Mouse (Mus musculus) intestine, embryonic 14.5 days (tissue): ENCODE results near the gene Gja5. TPM values are rescaled to one million over a fixed set of nuclear protein-coding genes. Genes with fewer than 3 reads are reported as not detected.
A peak's percentile ranks its signal among the peaks of the same experiment; 100 is the strongest.

ENCODE experiments used
- ATAC-seq: fragments of 200-750 bp; cut with Nextera tagmentation; replicated peaks from 2 replicates; pipeline ENCODE4 v1.8.0; 2017; ENCODE audit warnings: low read depth, moderate number of reproducible peaks, moderate TSS enrichment, moderate library complexity; ENCODE audit not compliant: low FRiP score, low TSS enrichment
- DNase-seq: peaks from one replicate; pipeline ENCODE4 v3.0.0-alpha.2; 2018; ENCODE audit warnings: low spot score
- H3K27ac ChIP-seq: fragments of 300-500 bp; sonication (generic); 2 replicates; pipeline ENCODE4 v1.5.1; 2014; ENCODE audit warnings: low read depth, mild to moderate bottlenecking, control low read depth
- H3K27me3 ChIP-seq: fragments of 300-500 bp; sonication (generic); replicated peaks from 2 replicates; pipeline ENCODE4 v1.6.1; 2014; ENCODE audit warnings: low read length, control low read depth; ENCODE audit not compliant: control insufficient read depth, insufficient read depth
- H3K36me3 ChIP-seq: fragments of 300-500 bp; sonication (generic); 2 replicates; pipeline ENCODE4 v1.6.1; 2014; ENCODE audit warnings: low read length, control low read depth; ENCODE audit not compliant: control insufficient read depth, insufficient read depth
- H3K4me1 ChIP-seq: fragments of 300-500 bp; sonication (generic); replicated peaks from 2 replicates; pipeline ENCODE4 v1.6.1; 2014; ENCODE audit warnings: low read length, control low read depth, mixed read lengths; ENCODE audit not compliant: control insufficient read depth, insufficient read depth
- H3K4me2 ChIP-seq: fragments of 300-500 bp; sonication (generic); 2 replicates; pipeline ENCODE4 v1.6.1; 2014; ENCODE audit warnings: low read length
- H3K4me3 ChIP-seq: fragments of 300-500 bp; sonication (generic); 2 replicates; pipeline ENCODE4 v1.5.1; 2014; ENCODE audit warnings: low read depth, low read length, control low read depth, mixed read lengths
- H3K9ac ChIP-seq: fragments of 300-500 bp; sonication (generic); 2 replicates; pipeline ENCODE4 v1.6.1; 2014; ENCODE audit warnings: mild to moderate bottlenecking, low read length
- H3K9me3 ChIP-seq: fragments of 300-500 bp; sonication (generic); 2 replicates; pipeline ENCODE4 v1.6.1; 2016; ENCODE audit warnings: low read length, control low read depth; ENCODE audit not compliant: control insufficient read depth
- WGBS: fragments of 180-500 bp; shearing (Covaris S2); extraction: QIAGEN DNeasy Blood & Tissue Kit; methylation state at CpG from one replicate; pipeline ENCODE4 v1.1.7; 2014; 5-methylcytosine and 5-hydroxymethylcytosine counted together
- polyA plus RNA-seq: library from polyadenylated mRNA; unstranded; fragments of >200 nt; fragmentation: Nextera tagmentation; extraction: Ambion mirVana; gene quantifications from 2 replicates; pipeline ENCODE4 v1.2.1, GENCODE M21; 2014

Gja5 gene
- polyA plus RNA-seq: 5.2 and 5.4 TPM in 2 replicates

GRCm38 (mm10) chr3:96904393-96904792, at the start of gene Gja5:
Gene Gja5, plus strand, starts transcription at chr3:96904693.
- no peak for ATAC-seq
- 0 out of 2 replicates have a peak within 1 kb of the TSS, but pooled peaks have one; percentile 7 for H3K27ac ChIP-seq

GRCm38 (mm10) chr3:96855833-96856232, 48.7 kb upstream of the Gja5 start:
- no peak overlapping the region for H3K9ac ChIP-seq
- DNase-seq (no peak), ATAC-seq (no peak)
- H3K36me3 ChIP-seq: no peaks in the 10 kb centered on the region
- no peak overlapping the region for H3K4me2 ChIP-seq
- no peaks in the 10 kb centered on the region for H3K4me1 ChIP-seq
- 81% methylated on average over 3 of the region's 3 CpGs for WGBS
- no peak overlapping the region for H3K27ac ChIP-seq
- no peak overlapping the region for H3K4me3 ChIP-seq
- no peaks in the 10 kb centered on the region for H3K9me3 ChIP-seq
- H3K27me3 ChIP-seq: no peaks in the 10 kb centered on the region

More at GRCm38 (mm10) chr3:96904393-96904792, at the start of gene Gja5:
- H3K36me3 ChIP-seq: no peaks in the 10 kb centered on the region
- no peak for DNase-seq
- WGBS: 14% methylated on average over 14 of the region's 14 CpGs
- peak within 1 kb of the TSS; percentile 70 for H3K4me2 ChIP-seq
- 0 out of 2 replicates have a peak, but pooled peaks cover 4% of the 10 kb centered on the region for H3K4me1 ChIP-seq
- no peaks in the 10 kb centered on the region for H3K27me3 ChIP-seq
- H3K9me3 ChIP-seq: no peaks in the 10 kb centered on the region
- H3K9ac ChIP-seq: peak within 1 kb of the TSS; percentile 81
- peak within 1 kb of the TSS; percentile 99 for H3K4me3 ChIP-seq

GRCm38 (mm10) chr3:96860498-96860897, 44.0 kb upstream of the Gja5 start:
- WGBS: 90% methylated on average over 5 of the region's 5 CpGs
- DNase-seq (no peak), ATAC-seq (no peak)
- no peak overlapping the region for H3K4me3 ChIP-seq
- H3K4me2 ChIP-seq: no peak overlapping the region
- no peaks in the 10 kb centered on the region for H3K27me3 ChIP-seq
- no peak overlapping the region for H3K27ac ChIP-seq
- H3K36me3 ChIP-seq: no peaks in the 10 kb centered on the region
- H3K9me3 ChIP-seq: no peaks in the 10 kb centered on the region
- no peaks in the 10 kb centered on the region for H3K4me1 ChIP-seq
- H3K9ac ChIP-seq: no peak overlapping the region

GRCm38 (mm10) chr3:96867863-96868262, 36.6 kb upstream of the Gja5 start:
- Histone ChIP-seq H3K36me3 (peaks cover 52% of the 10 kb centered on the region), H3K4me2 (no peak overlapping the region), H3K9me3 (no peaks in the 10 kb centered on the region), H3K4me3 (no peak overlapping the region), H3K27ac (no peak overlapping the region), H3K27me3 (no peaks in the 10 kb centered on the region), H3K4me1 (no peaks in the 10 kb centered on the region), H3K9ac (no peak overlapping the region)
- whole genome bisulfite sequencing: 94% methylated on average over 3 of the region's 3 CpGs
- DNase-seq (no peak), ATAC-seq (no peak)

GRCm38 (mm10) chr3:96868566-96868965, 35.9 kb upstream of the Gja5 start:
- no peak for DNase-seq
- Histone ChIP-seq H3K4me2 (no peak overlapping the region), H3K9me3 (no peaks in the 10 kb centered on the region), H3K36me3 (peaks cover 59% of the 10 kb centered on the region), H3K27ac (no peak overlapping the region), H3K27me3 (no peaks in the 10 kb centered on the region), H3K4me1 (no peaks in the 10 kb centered on the region), H3K4me3 (no peak overlapping the region), H3K9ac (no peak overlapping the region)
- WGBS: 95% methylated on average over 8 of the region's 8 CpGs
- no peak for ATAC-seq

- ATAC-seq (no peak), DNase-seq (no peak)
- H3K4me1 ChIP-seq: no peaks in the 10 kb centered on the region
- no peak overlapping the region for H3K9ac ChIP-seq
- no peak overlapping the region for H3K27ac ChIP-seq
- no peaks in the 10 kb centered on the region for H3K27me3 ChIP-seq
- H3K9me3 ChIP-seq: no peaks in the 10 kb centered on the region
- H3K4me2 ChIP-seq: no peak overlapping the region
- WGBS: 91% methylated on average over 7 of the region's 7 CpGs
- H3K36me3 ChIP-seq: peaks cover 62% of the 10 kb centered on the region
- H3K4me3 ChIP-seq: no peak overlapping the region
These were observed 35.4 kb upstream of the Gja5 start for GRCm38 (mm10) chr3:96869091-96869490.

GRCm38 (mm10) chr3:96870270-96870669, 34.2 kb upstream of the Gja5 start:
- peaks cover 73% of the 10 kb centered on the region for H3K36me3 ChIP-seq
- no peak for ATAC-seq

GRCm38 (mm10) chr3:96871070-96871469, 33.4 kb upstream of the Gja5 start:
- DNase-seq (no peak), ATAC-seq (no peak)
- H3K9ac ChIP-seq: no peak overlapping the region
- WGBS: 83% methylated on average over 8 of the region's 8 CpGs
- no peaks in the 10 kb centered on the region for H3K9me3 ChIP-seq
- no peak overlapping the region for H3K4me3 ChIP-seq
- H3K27me3 ChIP-seq: no peaks in the 10 kb centered on the region
- H3K36me3 ChIP-seq: peaks cover 77% of the 10 kb centered on the region
- H3K27ac ChIP-seq: no peak overlapping the region
- no peaks in the 10 kb centered on the region for H3K4me1 ChIP-seq
- no peak overlapping the region for H3K4me2 ChIP-seq

More at GRCm38 (mm10) chr3:96870270-96870669, 34.2 kb upstream of the Gja5 start:
- no peak for DNase-seq
- Histone ChIP-seq H3K4me3 (no peak overlapping the region), H3K27ac (no peak overlapping the region), H3K9me3 (no peaks in the 10 kb centered on the region), H3K4me1 (no peaks in the 10 kb centered on the region), H3K4me2 (no peak overlapping the region), H3K9ac (no peak overlapping the region), H3K27me3 (no peaks in the 10 kb centered on the region)
- 89% methylated on average over 2 of the region's 2 CpGs for WGBS

GRCm38 (mm10) chr3:96872501-96872900, 32.0 kb upstream of the Gja5 start:
- WGBS: 95% methylated on average over 8 of the region's 8 CpGs
- ATAC-seq (no peak), DNase-seq (no peak)
- H3K9me3 ChIP-seq: no peaks in the 10 kb centered on the region
- H3K36me3 ChIP-seq: peaks cover 83% of the 10 kb centered on the region
- no peak overlapping the region for H3K27ac ChIP-seq
- no peak overlapping the region for H3K4me2 ChIP-seq
- H3K4me3 ChIP-seq: no peak overlapping the region
- no peak overlapping the region for H3K9ac ChIP-seq
- H3K27me3 ChIP-seq: no peaks in the 10 kb centered on the region
- H3K4me1 ChIP-seq: no peaks in the 10 kb centered on the region
